Mouse (Mus musculus) kidney, embryonic 15.5 days (tissue): ENCODE measurements around the gene Lnx1. TPM values are rescaled to one million over a fixed set of nuclear protein-coding genes. Genes with fewer than 3 reads are reported as not detected.

Source experiments
- ATAC-seq: fragments of 200-750 bp; cut with Nextera tagmentation; replicated peaks from 2 replicates; pipeline ENCODE4 v1.8.0; 2017; ENCODE audit warnings: moderate TSS enrichment; ENCODE audit not compliant: low FRiP score
- H3K27ac ChIP-seq: fragments of 300-500 bp; sonication (generic); 2 replicates; pipeline ENCODE4 v1.5.1; 2015; ENCODE audit warnings: mild to moderate bottlenecking, inconsistent platforms
- H3K27me3 ChIP-seq: fragments of 300-500 bp; sonication (generic); 2 replicates; pipeline ENCODE4 v1.6.1; 2015; ENCODE audit warnings: inconsistent platforms
- H3K36me3 ChIP-seq: fragments of 300-500 bp; sonication (generic); 2 replicates; pipeline ENCODE4 v1.6.1; 2015; ENCODE audit warnings: inconsistent platforms
- H3K4me1 ChIP-seq: fragments of 300-500 bp; sonication (generic); 2 replicates; pipeline ENCODE4 v1.6.1; 2015; ENCODE audit warnings: inconsistent platforms
- H3K4me2 ChIP-seq: fragments of 300-500 bp; sonication (generic); 2 replicates; pipeline ENCODE4 v1.6.1; 2015; ENCODE audit warnings: moderate library complexity, mild to moderate bottlenecking, inconsistent platforms
- H3K4me3 ChIP-seq: fragments of 300-500 bp; sonication (generic); replicated peaks from 2 replicates; pipeline ENCODE4 v1.5.1; 2015; ENCODE audit warnings: mild to moderate bottlenecking, inconsistent platforms
- H3K9ac ChIP-seq: fragments of 300-500 bp; sonication (generic); 2 replicates; pipeline ENCODE4 v1.6.1; 2015; ENCODE audit warnings: mild to moderate bottlenecking, inconsistent platforms
- H3K9me3 ChIP-seq: fragments of 300-500 bp; sonication (generic); replicated peaks from 2 replicates; pipeline ENCODE4 v1.6.1; 2016; ENCODE audit warnings: inconsistent platforms
- WGBS: fragments of 180-500 bp; shearing (Covaris S2); methylation state at CpG from one replicate; pipeline ENCODE4 v1.1.7; 2015; ENCODE audit warnings: mixed read lengths; 5-methylcytosine and 5-hydroxymethylcytosine counted together
- polyA plus RNA-seq: library from polyadenylated mRNA; unstranded; fragments of >200 nt; fragmentation: Nextera tagmentation; extraction: Ambion mirVana; gene quantifications from 2 replicates; pipeline ENCODE4 v1.2.1, GENCODE M21; 2015

The Lnx1 gene
- polyA plus RNA-seq, 1 experiment from 2014 or later, result 2.0 TPM

DNA sequence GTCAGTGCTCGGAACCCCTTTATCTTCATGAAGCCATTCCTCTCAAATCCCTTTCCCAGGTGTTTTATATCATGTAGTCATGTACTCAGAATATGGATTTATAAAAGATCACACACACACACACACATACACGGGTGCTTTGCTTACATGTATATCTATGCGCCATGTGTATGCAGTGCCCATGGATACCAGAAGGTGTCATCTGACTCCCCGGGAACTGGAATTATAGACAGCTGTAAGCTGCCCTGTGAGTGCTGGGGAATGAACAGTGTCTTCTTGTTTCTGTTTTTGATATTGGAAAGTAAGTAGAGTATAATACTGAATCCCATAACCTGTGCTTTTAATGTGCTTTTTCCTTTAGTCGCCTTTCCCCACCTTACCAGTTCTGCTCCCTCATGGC lies 111.3 kb downstream of the Lnx1 start:
- no peak overlapping the region for H3K4me3 ChIP-seq
- H3K4me2 ChIP-seq, result no peak overlapping the region
- 95% methylated on average over 5 of the region's 5 CpGs for WGBS
- no peaks in the 10 kb centered on the region for H3K9me3 ChIP-seq
- no peak overlapping the region for H3K9ac ChIP-seq
- H3K4me1 ChIP-seq, result no peaks in the 10 kb centered on the region
- no peaks in the 10 kb centered on the region for H3K27me3 ChIP-seq
- ATAC-seq, result no peak
- H3K36me3 ChIP-seq, result peaks cover 90% of the 10 kb centered on the region
- H3K27ac ChIP-seq, result no peak overlapping the region

GRCm38 (mm10) chr5:74589133-74589532 lies 113.6 kb downstream of the Lnx1 start:
- peaks cover 90% of the 10 kb centered on the region for H3K36me3 ChIP-seq
- WGBS, result 69% methylated on average over 7 of the region's 7 CpGs
- H3K4me2 ChIP-seq, result no peak overlapping the region
- no peaks in the 10 kb centered on the region for H3K9me3 ChIP-seq
- no peak overlapping the region for H3K27ac ChIP-seq
- no peaks in the 10 kb centered on the region for H3K4me1 ChIP-seq
- H3K4me3 ChIP-seq, result no peak overlapping the region
- H3K27me3 ChIP-seq, result no peaks in the 10 kb centered on the region
- H3K9ac ChIP-seq, result no peak overlapping the region
- 0 out of 2 replicates have a peak, but pooled peaks have one; percentile 43 for ATAC-seq

GRCm38 (mm10) chr5:74571767-74572166 lies 130.9 kb downstream of the Lnx1 start:
- Histone ChIP-seq H3K4me2 (no peak overlapping the region), H3K9me3 (no peaks in the 10 kb centered on the region), H3K27ac (no peak overlapping the region), H3K27me3 (no peaks in the 10 kb centered on the region), H3K36me3 (peaks cover 62% of the 10 kb centered on the region), H3K4me3 (no peak overlapping the region), H3K4me1 (no peaks in the 10 kb centered on the region), H3K9ac (no peak overlapping the region)
- 90% methylated on average over 6 of the region's 6 CpGs for WGBS
- no peak for ATAC-seq

- H3K4me2 ChIP-seq, result no peak overlapping the region
- no peak for ATAC-seq
- H3K27ac ChIP-seq, result no peak overlapping the region
- 91% methylated on average over 1 of the region's 1 CpGs for WGBS
- no peaks in the 10 kb centered on the region for H3K9me3 ChIP-seq
- H3K27me3 ChIP-seq, result no peaks in the 10 kb centered on the region
- H3K9ac ChIP-seq, result no peak overlapping the region
- no peaks in the 10 kb centered on the region for H3K4me1 ChIP-seq
- H3K4me3 ChIP-seq, result no peak overlapping the region
- H3K36me3 ChIP-seq, result peaks cover 77% of the 10 kb centered on the region
Measured at GRCm38 (mm10) chr5:74561151-74561550, 141.6 kb downstream of the Lnx1 start.

GRCm38 (mm10) chr5:74549566-74549965 lies 153.1 kb downstream of the Lnx1 start:
- WGBS, result 92% methylated on average over 8 of the region's 8 CpGs
- H3K9ac ChIP-seq, result no peak overlapping the region
- no peaks in the 10 kb centered on the region for H3K27me3 ChIP-seq
- no peaks in the 10 kb centered on the region for H3K4me1 ChIP-seq
- no peak overlapping the region for H3K27ac ChIP-seq
- H3K4me2 ChIP-seq, result no peak overlapping the region
- H3K36me3 ChIP-seq, result peaks cover 77% of the 10 kb centered on the region
- H3K4me3 ChIP-seq, result no peak overlapping the region
- ATAC-seq, result no peak
- H3K9me3 ChIP-seq, result no peaks in the 10 kb centered on the region

- H3K27ac ChIP-seq, result no peak overlapping the region
- no peaks in the 10 kb centered on the region for H3K9me3 ChIP-seq
- no peak for ATAC-seq
- H3K36me3 ChIP-seq, result peaks cover 80% of the 10 kb centered on the region
- H3K9ac ChIP-seq, result no peak overlapping the region
- no peaks in the 10 kb centered on the region for H3K27me3 ChIP-seq
- H3K4me3 ChIP-seq, result no peak overlapping the region
- no peak overlapping the region for H3K4me2 ChIP-seq
- no peaks in the 10 kb centered on the region for H3K4me1 ChIP-seq
- WGBS, result 86% methylated on average over 4 of the region's 4 CpGs
Measured at GRCm38 (mm10) chr5:74545606-74546005, 157.1 kb downstream of the Lnx1 start.

Other genes starting within 250 kb of the Lnx1 start
- 17.7 and 18.3 TPM in 2 replicates for gene Scfd2, start 171.2 kb downstream of the Lnx1 start, polyA plus RNA-seq
- 100 and 104 TPM in 2 replicates for gene Fip1l1, start 167.5 kb downstream of the Lnx1 start, polyA plus RNA-seq